ENCODE assay signal across 8 mouse cellular contexts in genomic region chr4:149172666-149173065, GRCm38 (mm10). TPM values are rescaled to one million over a fixed set of nuclear protein-coding genes. Genes with fewer than 3 reads are reported as not detected.
DNase-seq lines count a peak whose midpoint lies in the region; ATAC-seq and TF ChIP-seq lines count a peak whose summit lies in the region.

No protein-coding gene starts in this region.

- H3K4me2 ChIP-seq in intestine, embryonic 16.5 days (ENCODE audit: low read depth, low read length), result no peak overlapping the region
- H3K4me2 ChIP-seq in intestine, postnatal 0 days (replicated peaks; ENCODE audit: low read depth), result no peak overlapping the region
- no peak overlapping the region for H3K4me2 ChIP-seq in limb, embryonic 15.5 days

- no peaks in the 10 kb centered on the region for H3K27me3 ChIP-seq in intestine, embryonic 16.5 days (replicated peaks; ENCODE audit: control insufficient read depth, insufficient read depth, low read length)
- no peaks in the 10 kb centered on the region for H3K27me3 ChIP-seq in intestine, postnatal 0 days (replicated peaks; ENCODE audit: control insufficient read depth, insufficient read depth, low read length)
- no peaks in the 10 kb centered on the region for H3K27me3 ChIP-seq in limb, embryonic 15.5 days

- WGBS in intestine, embryonic 16.5 days, result 64% methylated on average over 2 of the region's 2 CpGs
- WGBS in intestine, postnatal 0 days, result 66% methylated on average over 2 of the region's 2 CpGs
- WGBS in limb, embryonic 15.5 days, result 39% methylated on average over 2 of the region's 2 CpGs

- 0 out of 2 replicates have a peak overlapping the region, but pooled peaks have one; percentile 10 for H3K27ac ChIP-seq in intestine, embryonic 16.5 days (ENCODE audit: low read length)
- H3K27ac ChIP-seq in intestine, postnatal 0 days (ENCODE audit: low read depth, low read length), result no peak overlapping the region
- peak overlapping the region; percentile 86 for H3K27ac ChIP-seq in limb, embryonic 15.5 days

- ATAC-seq in intestine, embryonic 16.5 days, result no peak
- no peak for ATAC-seq in intestine, postnatal 0 days
- ATAC-seq in limb, embryonic 15.5 days (ENCODE audit: insufficient number of reproducible peaks, low FRiP score, low TSS enrichment, low read depth), result peak; percentile 44; the same call in 1 of the 2 replicates

- peaks cover 23% of the 10 kb centered on the region for H3K4me1 ChIP-seq in intestine, embryonic 16.5 days (ENCODE audit: control insufficient read depth, insufficient read depth, low read length)
- peaks cover 3% of the 10 kb centered on the region; the same call in 1 of the 2 replicates for H3K4me1 ChIP-seq in intestine, postnatal 0 days (replicated peaks; ENCODE audit: control insufficient read depth, insufficient read depth, low read length)
- peaks cover 19% of the 10 kb centered on the region for H3K4me1 ChIP-seq in limb, embryonic 15.5 days

- H3K9ac ChIP-seq in intestine, embryonic 16.5 days (ENCODE audit: low read depth, low read length), result no peak overlapping the region
- no peak overlapping the region; the same call in 1 of the 2 replicates for H3K9ac ChIP-seq in intestine, postnatal 0 days (ENCODE audit: low read depth, low read length)
- no peak overlapping the region for H3K9ac ChIP-seq in limb, embryonic 15.5 days

- H3K9me3 ChIP-seq in intestine, embryonic 16.5 days (ENCODE audit: control insufficient read depth, low read length), result no peaks in the 10 kb centered on the region
- H3K9me3 ChIP-seq in intestine, postnatal 0 days (ENCODE audit: control insufficient read depth), result no peaks in the 10 kb centered on the region
- H3K9me3 ChIP-seq in limb, embryonic 15.5 days, result no peaks in the 10 kb centered on the region

- peak; percentile 61 for DNase-seq in brain, adult 2 months (ENCODE audit: low read depth, low spot score)
- peak; percentile 76 for DNase-seq in gastrocnemius, postnatal 14 days
- peak; percentile 58 for DNase-seq in testis, postnatal 10 days (ENCODE audit: low spot score)
- no peak for DNase-seq in thymus, postnatal 10 days (ENCODE audit: low spot score in 2 of 2)
- DNase-seq in left cerebral cortex, postnatal 14 days (ENCODE audit: low spot score in 2 of 2), result no peak

- intact Hi-C loops in gastrocnemius, postnatal 14 days (cut with DNase I; ENCODE audit: low total_unique reads), result no loop called here
- intact Hi-C loops in left cerebral cortex, postnatal 14 days (cut with DNase I), result no loop called here

- H3K36me3 ChIP-seq in intestine, embryonic 16.5 days (ENCODE audit: control insufficient read depth, insufficient read depth, low read length), result no peaks in the 10 kb centered on the region
- no peaks in the 10 kb centered on the region for H3K36me3 ChIP-seq in intestine, postnatal 0 days (ENCODE audit: control insufficient read depth, insufficient read depth)
- H3K36me3 ChIP-seq in limb, embryonic 15.5 days, result no peaks in the 10 kb centered on the region

- TF ChIP-seq CTCF in intestine, postnatal 0 days (IDR thresholded peaks at IDR 0.05; ENCODE audit: low read depth), result no peak

- H3K4me3 ChIP-seq in intestine, embryonic 16.5 days (ENCODE audit: low read length), result no peak overlapping the region
- H3K4me3 ChIP-seq in intestine, postnatal 0 days (ENCODE audit: low read depth, low read length), result no peak overlapping the region
- no peak overlapping the region for H3K4me3 ChIP-seq in limb, embryonic 15.5 days

RNA-seq across cellular contexts. Expression of gene Pgd, which starts 6.1 kb away (rescaled TPM):
- 250 and 255 TPM in 2 replicates for polyA plus RNA-seq in intestine, embryonic 16.5 days (2015; fragmentation: Nextera tagmentation; extraction: Ambion mirVana)
- 109 and 113 TPM in 2 replicates for polyA plus RNA-seq in intestine, postnatal 0 days (2015; fragmentation: Nextera tagmentation; extraction: Ambion mirVana)
- total RNA-seq in gastrocnemius, postnatal 14 days (2021), result 10 to 100 TPM; 20.7 to 22.4 TPM
- polyA plus RNA-seq in limb, embryonic 15.5 days (2015; fragmentation: Nextera tagmentation; extraction: Ambion mirVana), result 108 and 111 TPM in 2 replicates
- total RNA-seq in left cerebral cortex, postnatal 14 days (2021), result 10 to 100 TPM; 42.5 to 45.3 TPM

RNA-seq across cellular contexts. Expression of gene Cenps, which starts 35.2 kb away (rescaled TPM):
- 16.8 and 20.4 TPM in 2 replicates for polyA plus RNA-seq in intestine, embryonic 16.5 days (2015; fragmentation: Nextera tagmentation; extraction: Ambion mirVana)
- 10.6 and 12.1 TPM in 2 replicates for polyA plus RNA-seq in intestine, postnatal 0 days (2015; fragmentation: Nextera tagmentation; extraction: Ambion mirVana)
- total RNA-seq in gastrocnemius, postnatal 14 days (2021), result 1 to 10 TPM; 5.6 to 6.5 TPM
- 27.6 and 27.9 TPM in 2 replicates for polyA plus RNA-seq in limb, embryonic 15.5 days (2015; fragmentation: Nextera tagmentation; extraction: Ambion mirVana)
- total RNA-seq in left cerebral cortex, postnatal 14 days (2021), result 10 to 100 TPM; 22.7 to 24.1 TPM

RNA-seq across cellular contexts. Expression of gene Cort, which starts 46.1 kb away (rescaled TPM):
- polyA plus RNA-seq in intestine, embryonic 16.5 days (2015; fragmentation: Nextera tagmentation; extraction: Ambion mirVana), result 0.48 TPM in 1 of 2 replicates, not detected in the other
- polyA plus RNA-seq in intestine, postnatal 0 days (2015; fragmentation: Nextera tagmentation; extraction: Ambion mirVana), result not detected in 2 replicates
- under 1 TPM in 1 of 2 experiments, not detected in 1; 0.33 TPM for total RNA-seq in gastrocnemius, postnatal 14 days (2021)
- 0.37 TPM in 1 of 2 replicates, not detected in the other for polyA plus RNA-seq in limb, embryonic 15.5 days (2015; fragmentation: Nextera tagmentation; extraction: Ambion mirVana)
- 10 to 100 TPM; 16.3 to 21.3 TPM for total RNA-seq in left cerebral cortex, postnatal 14 days (2021)

Comparison
In these comparisons a context has a peak if more than half of its experiments do, and no peak if none do; other contexts are left out.
1. DNase-seq: peak in brain, adult 2 months (single experiment), gastrocnemius, postnatal 14 days (single experiment) and testis, postnatal 10 days (single experiment); none in thymus, postnatal 10 days (0 of 2) and left cerebral cortex, postnatal 14 days (0 of 2).